Mouse (Mus musculus) heart, adult 2 months (tissue): ENCODE data around the gene 1700092M07Rik.

Experiments used
- CTCF ChIP-seq: fragments of 200-600 bp; IDR thresholded peaks from 2 replicates; pipeline ENCODE4 v1.8.1; 2022; ENCODE audit warnings: antibody characterized with exemption, mild to moderate bottlenecking, moderate library complexity
- EP300 ChIP-seq: fragments of 200-500 bp; IDR thresholded peaks from 2 replicates; pipeline ENCODE4 v1.6.1; 2011; ENCODE audit warnings: low read depth, low read length, control low read depth; ENCODE audit not compliant: insufficient read depth
- POLR2A ChIP-seq: fragments of 200-500 bp; IDR thresholded peaks from 2 replicates; pipeline ENCODE4 v1.6.1; 2011; ENCODE audit warnings: mild to moderate bottlenecking, low read depth, low read length, control low read depth; ENCODE audit not compliant: insufficient read depth

GRCm38 (mm10) chr19:8740603-8741002, at the start of gene 1700092M07Rik:
- no peak for TF ChIP-seq POLR2A
- TF ChIP-seq EP300: no peak
- TF ChIP-seq CTCF: no peak
